Mouse (Mus musculus): Measurements from ENCODE around the gene Slc22a5. TPM values are rescaled to one million over a fixed set of nuclear protein-coding genes. Genes with fewer than 3 reads are reported as not detected.

Slc22a5 gene
- polyA plus RNA-seq (2015; fragmentation: Illumina TruSeq; extraction: RNeasy Lipid Tissue Mini Kit (QIAGEN cat#74804); ENCODE audit: insufficient read depth, low read depth, low replicate concordance) = 4.7 TPM

GRCm38 (mm10) chr11:53891505-53892451 lies at the start of gene Slc22a5:
Gene Slc22a5 (minus strand): TSS chr11:53891660.

GRCm38 (mm10) chr11:53858761-53859580 lies 32.5 kb downstream of the Slc22a5 start, which contains the start of gene Gm12216:
Gene Gm12216 (minus strand): TSS chr11:53859256.

Other genes starting within 250 kb of the Slc22a5 start
- 3.0 TPM for gene Rad50, start 184.3 kb downstream of the Slc22a5 start, polyA plus RNA-seq (2015; fragmentation: Illumina TruSeq; extraction: RNeasy Lipid Tissue Mini Kit (QIAGEN cat#74804); ENCODE audit: insufficient read depth, low read depth, low replicate concordance)
- not detected for gene Il5, start 170.9 kb downstream of the Slc22a5 start, polyA plus RNA-seq (2015; fragmentation: Illumina TruSeq; extraction: RNeasy Lipid Tissue Mini Kit (QIAGEN cat#74804); ENCODE audit: insufficient read depth, low read depth, low replicate concordance)
- gene Irf1, start 121.6 kb downstream of the Slc22a5 start, polyA plus RNA-seq (2015; fragmentation: Illumina TruSeq; extraction: RNeasy Lipid Tissue Mini Kit (QIAGEN cat#74804); ENCODE audit: insufficient read depth, low read depth, low replicate concordance) = 19.1 TPM
- 1.00 TPM for gene Gm17334, start 118.5 kb downstream of the Slc22a5 start, polyA plus RNA-seq (2015; fragmentation: Illumina TruSeq; extraction: RNeasy Lipid Tissue Mini Kit (QIAGEN cat#74804); ENCODE audit: insufficient read depth, low read depth, low replicate concordance)
- 3.2 TPM for gene Gm12216, start 32.4 kb downstream of the Slc22a5 start, polyA plus RNA-seq (2015; fragmentation: Illumina TruSeq; extraction: RNeasy Lipid Tissue Mini Kit (QIAGEN cat#74804); ENCODE audit: insufficient read depth, low read depth, low replicate concordance)
- gene Slc22a21, start 88.7 kb upstream of the Slc22a5 start, polyA plus RNA-seq (2015; fragmentation: Illumina TruSeq; extraction: RNeasy Lipid Tissue Mini Kit (QIAGEN cat#74804); ENCODE audit: insufficient read depth, low read depth, low replicate concordance) = 0.76 TPM
- 1.8 TPM for gene Slc22a4, start 136.4 kb upstream of the Slc22a5 start, polyA plus RNA-seq (2015; fragmentation: Illumina TruSeq; extraction: RNeasy Lipid Tissue Mini Kit (QIAGEN cat#74804); ENCODE audit: insufficient read depth, low read depth, low replicate concordance)
- gene Pdlim4, start 177.4 kb upstream of the Slc22a5 start, polyA plus RNA-seq (2015; fragmentation: Illumina TruSeq; extraction: RNeasy Lipid Tissue Mini Kit (QIAGEN cat#74804); ENCODE audit: insufficient read depth, low read depth, low replicate concordance) = 5.8 TPM
- 7.5 TPM for gene P4ha2, start 208.4 kb upstream of the Slc22a5 start, polyA plus RNA-seq (2015; fragmentation: Illumina TruSeq; extraction: RNeasy Lipid Tissue Mini Kit (QIAGEN cat#74804); ENCODE audit: insufficient read depth, low read depth, low replicate concordance)

Data from pancreas, adult 10 weeks (tissue).